Mouse (Mus musculus) embryonic fibroblast, embryonic 13.5 days (primary cell): Measurements from ENCODE around the gene Olfr1247.
"Not testable (repeated sequence)": the region's sequence is repeated elsewhere in the genome, so short reads cannot be mapped to it uniquely, and the experiment has no call there.

Experiments
- CTCF ChIP-seq: IDR thresholded peaks from 2 replicates; pipeline ENCODE4 v1.5.1; 2011; ENCODE audit warnings: mild to moderate bottlenecking, control low read depth, low read length, moderate library complexity, borderline replicate concordance; ENCODE audit not compliant: insufficient read depth
- POLR2A ChIP-seq: IDR thresholded peaks from 2 replicates; pipeline ENCODE4 v1.6.1; 2011; ENCODE audit warnings: low read depth, mild to moderate bottlenecking, control low read depth, low read length, moderate library complexity

DNA sequence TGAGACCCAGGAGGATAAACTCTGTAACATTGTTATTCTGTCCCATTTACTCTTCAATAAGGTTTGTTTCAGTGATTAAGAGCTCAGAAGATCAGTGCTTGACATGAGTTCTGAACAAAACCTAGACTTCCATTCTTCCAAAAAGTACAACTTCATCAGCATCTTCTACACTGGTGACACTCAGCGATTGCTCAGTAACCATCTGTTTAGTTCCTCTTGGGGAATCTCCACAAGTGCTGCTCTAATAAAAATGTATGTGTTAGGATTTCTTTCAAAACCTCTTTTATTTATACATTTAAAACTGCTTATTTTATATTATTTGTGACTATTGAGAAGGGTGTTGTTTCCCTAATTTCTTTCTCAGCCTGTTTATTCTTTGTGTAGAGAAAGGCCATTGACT is 4.2 kb upstream of the Olfr1247 start, which contains the start of gene Olfr1248:
- TF ChIP-seq CTCF, POLR2A: not testable (repeated sequence)
